Mouse (Mus musculus) mouse embryonic stem cell (cell line): Measurements from ENCODE around the gene Retreg2.

Experiments used
- in situ Hi-C, 2 experiments: fragments of 300-500 bp; cut with MboI; formaldehyde crosslinking; loops; 1 replicate in 1 of 2; 3 replicates in 1 of 2; pipeline ENCODE4 v1.14.3; 2019 to 2020; ENCODE audit warnings: low sequenced_read_pairs in 2 of 2, low pct_unique_long_range_greater_than_20kb in 1 of 2, mixed read lengths in 1 of 2; ENCODE audit not compliant: unreplicated experiment in 1 of 2

Gene Retreg2

GRCm38 (mm10) chr1:75142301-75143261 is at the start of gene Retreg2, which contains the start of gene Cnppd1:
TSS of gene Retreg2 (plus strand) at chr1:75142778.
TSS of gene Cnppd1 (minus strand) at chr1:75142711.
- in situ Hi-C loops, result no loop called here

GRCm38 (mm10) chr1:75122211-75122610 is 20.4 kb upstream of the Retreg2 start:
- in situ Hi-C loops, result no loop called here

- in situ Hi-C loops, result no loop called here
Observed at GRCm38 (mm10) chr1:75124346-75125321, 17.9 kb upstream of the Retreg2 start, which contains the start of gene Nhej1. TSS of gene Nhej1 (minus strand) at chr1:75125200.

GRCm38 (mm10) chr1:75125418-75125817 is 17.2 kb upstream of the Retreg2 start:
- in situ Hi-C loops, result no loop called here

GRCm38 (mm10) chr1:75128641-75129040 is 13.9 kb upstream of the Retreg2 start:
- in situ Hi-C loops, result no loop called here

GRCm38 (mm10) chr1:75133421-75134207 is 9.0 kb upstream of the Retreg2 start, which contains the start of gene Slc23a3:
TSS of gene Slc23a3 (minus strand) at chr1:75133890.
- in situ Hi-C loops, result no loop called here

GRCm38 (mm10) chr1:75136293-75136692 is 6.3 kb upstream of the Retreg2 start:
- in situ Hi-C loops, result no loop called here

GRCm38 (mm10) chr1:75136730-75137129 is 5.8 kb upstream of the Retreg2 start:
- in situ Hi-C loops, result no loop called here

- in situ Hi-C loops, result no loop called here
Observed at GRCm38 (mm10) chr1:75138448-75138847, 4.1 kb upstream of the Retreg2 start.

- in situ Hi-C loops, result no loop called here
Observed at GRCm38 (mm10) chr1:75140601-75141190, 1.9 kb upstream of the Retreg2 start.

- in situ Hi-C loops, result no loop called here
Observed at GRCm38 (mm10) chr1:75141486-75142190, 940 bp upstream of the Retreg2 start.

GRCm38 (mm10) chr1:75145589-75145988 is 3.0 kb downstream of the Retreg2 start:
- in situ Hi-C loops, result no loop called here

GRCm38 (mm10) chr1:75147411-75148135 is 5.0 kb downstream of the Retreg2 start:
- in situ Hi-C loops, result no loop called here

GRCm38 (mm10) chr1:75148727-75149126 is 6.1 kb downstream of the Retreg2 start:
- in situ Hi-C loops, result no loop called here

- in situ Hi-C loops, result no loop called here
Observed at GRCm38 (mm10) chr1:75155837-75156236, 13.3 kb downstream of the Retreg2 start.

GRCm38 (mm10) chr1:75158990-75159389 is 16.4 kb downstream of the Retreg2 start:
- in situ Hi-C loops, result no loop called here
